Mouse (Mus musculus) left cerebral cortex, postnatal 25 days (tissue): ENCODE results near the gene Cryzl1. TPM values are rescaled to one million over a fixed set of nuclear protein-coding genes. Genes with fewer than 3 reads are reported as not detected.
A peak's percentile ranks its signal among the peaks of the same experiment; 100 is the strongest.
"Not testable (repeated sequence)": the region's sequence is repeated elsewhere in the genome, so short reads cannot be mapped to it uniquely, and the experiment has no call there.

Experiments used
- DNase-seq, 2 experiments: peaks; one replicate each; pipeline ENCODE4 v3.0.0; 2022; ENCODE audit warnings: low spot score in 2 of 2, mixed read lengths in 1 of 2
- intact Hi-C: fragments of 180-260 bp; cut with DNase I; formaldehyde crosslinking; loops from one replicate; pipeline ENCODE4 v1.15.1; 2025
- total RNA-seq, 2 experiments: library from RNA; stranded (reverse); gene quantifications; 2 replicates each; pipeline ENCODE4 v1.2.3; 2021

Cryzl1 gene
- total RNA-seq, 2 experiments from 2014 or later, result 104 to 111 TPM

- no peak for DNase-seq
- intact Hi-C loops, result no loop called here
Measured at GRCm38 (mm10) chr16:91649246-91649645, 79.5 kb downstream of the Cryzl1 start.

- peak; percentile 60 for DNase-seq
- intact Hi-C loops, result no loop called here
Measured at GRCm38 (mm10) chr16:91648220-91648550, 80.6 kb downstream of the Cryzl1 start.

- intact Hi-C loops, result loop anchor here (2.0 kb wide), 1 partner anchor 51 kb away; the partner anchor contains the start of gene Tmem50b
- DNase-seq, result peak; percentile 98 to 99
Measured at GRCm38 (mm10) chr16:91647461-91648219, 81.1 kb downstream of the Cryzl1 start, which contains the start of gene Son. Gene Son, plus strand, starts transcription at chr16:91647506.

- DNase-seq, result peak; percentile 91 to 95
- intact Hi-C loops, result loop anchor here (2.0 kb wide), 1 partner anchor 50 kb away; the partner anchor contains the start of gene Tmem50b
Measured at GRCm38 (mm10) chr16:91646681-91647419, 81.9 kb downstream of the Cryzl1 start, which contains the start of gene Gart. Gene Gart, minus strand, starts transcription at chr16:91646952.

- intact Hi-C loops, result loop anchor here (2.0 kb wide), 1 partner anchor 49 kb away; the partner anchor contains the start of gene Tmem50b
- no peak for DNase-seq
Measured at GRCm38 (mm10) chr16:91645995-91646602, 82.7 kb downstream of the Cryzl1 start.

- intact Hi-C loops, DNase-seq: not testable (repeated sequence)
Measured at GRCm38 (mm10) chr16:91645420-91645819, 83.4 kb downstream of the Cryzl1 start.

- intact Hi-C loops, result no loop called here
Measured at GRCm38 (mm10) chr16:91644901-91645300, 83.9 kb downstream of the Cryzl1 start.

GRCm38 (mm10) chr16:91640171-91640570 is 88.6 kb downstream of the Cryzl1 start:
- no peak for DNase-seq
- intact Hi-C loops, result no loop called here

More at GRCm38 (mm10) chr16:91644901-91645300, 83.9 kb downstream of the Cryzl1 start:
- no peak for DNase-seq

GRCm38 (mm10) chr16:91639636-91640035 is 89.1 kb downstream of the Cryzl1 start:
- peak in 1 of 2 experiments; percentile 88 for DNase-seq
- intact Hi-C loops, result no loop called here

Other genes with a start within 250 kb of the Cryzl1 start
- 10 to 100 TPM; 53.6 to 56.1 TPM for gene Ifnar1, start 243.7 kb downstream of the Cryzl1 start, total RNA-seq
- 10 to 100 TPM; 43.3 to 46.9 TPM for gene Ifngr2, start 181.9 kb downstream of the Cryzl1 start, total RNA-seq
- gene Tmem50b, start 131.2 kb downstream of the Cryzl1 start, total RNA-seq, result 10 to 100 TPM; 96.1 to 98.9 TPM
- gene Dnajc28, start 109.9 kb downstream of the Cryzl1 start, total RNA-seq, result 1 to 10 TPM; 8.1 to 8.3 TPM
- 10 to 100 TPM; 36.9 to 50.1 TPM for gene Gart, start 82.0 kb downstream of the Cryzl1 start, total RNA-seq
- 100 to 1,000 TPM; 201 to 221 TPM for gene Son, start 81.5 kb downstream of the Cryzl1 start, total RNA-seq
- gene Donson, start 40.2 kb downstream of the Cryzl1 start, total RNA-seq, result 10 to 100 TPM; 27.4 to 28.8 TPM
- 100 to 1,000 TPM; 122 to 125 TPM for gene Itsn1, start 306 bp upstream of the Cryzl1 start, total RNA-seq